Mouse (Mus musculus): ENCODE data around the gene Coq8a.

DNA sequence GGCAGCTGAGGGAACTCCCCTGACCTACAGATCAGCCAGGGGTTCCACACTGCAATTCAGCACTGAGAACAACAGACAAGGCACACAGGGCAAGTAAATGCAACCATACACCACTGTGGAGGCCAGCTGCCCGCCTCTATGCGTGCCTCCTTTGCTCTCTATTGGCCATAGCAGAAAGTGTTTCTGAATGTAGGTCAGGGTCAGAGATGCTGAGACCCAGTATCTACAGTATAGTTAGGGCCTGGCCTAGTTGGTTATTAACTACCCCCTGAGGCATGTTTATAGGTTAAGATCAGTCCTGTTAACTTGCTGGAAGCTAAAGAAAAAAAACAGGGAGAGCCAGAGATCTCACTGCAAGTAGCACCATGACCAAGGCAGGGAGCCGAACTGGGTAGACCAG, 16.7 kb downstream of the Coq8a start:
- TF ChIP-seq CTCF (conservative IDR thresholded peaks at IDR 0.05; ENCODE audit: insufficient read depth, insufficient read length, low read depth, low read length) (no peak), POLR2A (IDR thresholded peaks at IDR 0.05; ENCODE audit: low read depth, low read length) (no peak)
